Mouse (Mus musculus) layer of hippocampus, adult 9-10 months (tissue): ENCODE measurements at regions not wholly inside any gene's neighbourhood (a gene's known extent, or its start where the extent isn't known, plus 50 kb on each side); places are given as distances from the start of the nearest gene placed in this dataset.

ENCODE experiments used
- DNase-seq: peaks from one replicate; pipeline ENCODE4 v3.0.0; 2022; ENCODE audit warnings: low spot score

DNA sequence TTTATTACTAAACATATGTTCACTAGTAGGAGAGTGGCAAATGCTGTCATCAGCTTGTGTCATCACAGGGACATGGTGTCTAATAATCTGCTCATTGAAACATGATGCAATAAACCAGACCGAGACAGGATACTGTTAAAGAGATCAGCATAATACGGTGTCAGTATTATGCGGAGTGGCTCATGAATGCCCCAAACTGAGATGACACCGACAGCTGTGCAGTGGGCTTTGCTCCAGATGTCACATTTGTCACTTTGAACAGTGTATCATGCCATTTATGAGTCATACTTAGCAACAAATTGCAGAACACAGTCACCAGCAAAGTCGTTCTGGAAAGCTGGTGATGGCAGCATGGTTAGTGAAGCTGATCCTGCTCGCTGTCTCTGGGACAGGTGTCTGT lies 527.2 kb downstream of the Triml1 start:
- peak; percentile 50 for DNase-seq

- no peak for DNase-seq
Measured at GRCm38 (mm10) chr8:42596639-42597038, 544.6 kb downstream of the Triml1 start.
